Mouse (Mus musculus) liver, embryonic 11.5 days (tissue): ENCODE results near the gene Cntnap2. TPM values are rescaled to one million over a fixed set of nuclear protein-coding genes. Genes with fewer than 3 reads are reported as not detected.
A peak's percentile ranks its signal among the peaks of the same experiment; 100 is the strongest.

Source experiments
- ATAC-seq: fragments of 200-750 bp; cut with Nextera tagmentation; replicated peaks from 2 replicates; pipeline ENCODE4 v1.8.0; 2017; ENCODE audit warnings: moderate number of reproducible peaks, mild to moderate bottlenecking, moderate TSS enrichment, moderate library complexity; ENCODE audit not compliant: low FRiP score
- DNase-seq: peaks from one replicate; pipeline ENCODE4 v3.0.0-alpha.2; 2017; ENCODE audit warnings: low spot score
- H3K27ac ChIP-seq: fragments of 300-500 bp; sonication (generic); 2 replicates; pipeline ENCODE4 v1.5.1; 2014; ENCODE audit warnings: mild to moderate bottlenecking, low read depth, low read length, control low read depth
- H3K27me3 ChIP-seq: fragments of 300-500 bp; sonication (generic); replicated peaks from 2 replicates; pipeline ENCODE4 v1.6.1; 2014; ENCODE audit warnings: low read length, mixed read lengths; ENCODE audit not compliant: control insufficient read depth, insufficient read depth
- H3K36me3 ChIP-seq: fragments of 300-500 bp; sonication (generic); 2 replicates; pipeline ENCODE4 v1.6.1; 2014; ENCODE audit warnings: mild to moderate bottlenecking, low read length, moderate library complexity, mixed read lengths; ENCODE audit not compliant: control insufficient read depth, insufficient read depth
- H3K4me1 ChIP-seq: fragments of 300-500 bp; sonication (generic); replicated peaks from 2 replicates; pipeline ENCODE4 v1.6.1; 2014; ENCODE audit warnings: low read length, mixed read lengths; ENCODE audit not compliant: control insufficient read depth, insufficient read depth
- H3K4me2 ChIP-seq: fragments of 300-500 bp; sonication (generic); 2 replicates; pipeline ENCODE4 v1.6.1; 2014; ENCODE audit warnings: mild to moderate bottlenecking, control low read depth, moderate library complexity
- H3K4me3 ChIP-seq: fragments of 300-500 bp; sonication (generic); 2 replicates; pipeline ENCODE4 v1.5.1; 2014; ENCODE audit warnings: low read depth, low read length, control low read depth
- H3K9ac ChIP-seq: fragments of 300-500 bp; sonication (generic); 2 replicates; pipeline ENCODE4 v1.6.1; 2014; ENCODE audit warnings: low read depth, low read length, control low read depth
- H3K9me3 ChIP-seq: fragments of 300-500 bp; sonication (generic); 2 replicates; pipeline ENCODE4 v1.6.1; 2016; ENCODE audit warnings: low read length, inconsistent platforms, mixed read lengths; ENCODE audit not compliant: control insufficient read depth
- WGBS: fragments of 180-500 bp; shearing (Covaris S2); extraction: QIAGEN DNeasy Blood & Tissue Kit; methylation state at CpG from one replicate; pipeline ENCODE4 v1.1.7; 2014; 5-methylcytosine and 5-hydroxymethylcytosine counted together
- polyA plus RNA-seq: library from polyadenylated mRNA; unstranded; fragments of >200 nt; fragmentation: Nextera tagmentation; extraction: Ambion mirVana; gene quantifications from 2 replicates; pipeline ENCODE4 v1.2.1, GENCODE M21; 2014

The Cntnap2 gene
- polyA plus RNA-seq = 0.84 and 1.2 TPM in 2 replicates

- Histone ChIP-seq H3K27me3 (no peaks in the 10 kb centered on the region), H3K27ac (no peak within 1 kb of the TSS), H3K9me3 (no peaks in the 10 kb centered on the region), H3K4me2 (no peak within 1 kb of the TSS), H3K4me3 (no peak within 1 kb of the TSS), H3K36me3 (no peaks in the 10 kb centered on the region), H3K9ac (no peak within 1 kb of the TSS), H3K4me1 (no peaks in the 10 kb centered on the region)
- ATAC-seq (no peak), DNase-seq (peak; percentile 62)
- WGBS = 7% methylated on average over 8 of the region's 8 CpGs
Measured at GRCm38 (mm10) chr6:45059091-45059490, at the start of gene Cntnap2. Gene Cntnap2, plus strand, starts transcription at chr6:45059357.

- no peak overlapping the region for H3K4me2 ChIP-seq
- H3K4me1 ChIP-seq = no peaks in the 10 kb centered on the region
- H3K4me3 ChIP-seq = no peak overlapping the region
- no peak overlapping the region for H3K9ac ChIP-seq
- DNase-seq (no peak), ATAC-seq (no peak; the same call in 1 of the 2 replicates)
- H3K27me3 ChIP-seq = no peaks in the 10 kb centered on the region
- no peak overlapping the region for H3K27ac ChIP-seq
- H3K9me3 ChIP-seq = no peaks in the 10 kb centered on the region
- no peaks in the 10 kb centered on the region for H3K36me3 ChIP-seq
- WGBS = 26% methylated on average over 9 of the region's 9 CpGs
Measured at GRCm38 (mm10) chr6:45026011-45026682, 33.0 kb upstream of the Cntnap2 start.

GRCm38 (mm10) chr6:45039454-45039853, 19.7 kb upstream of the Cntnap2 start:
- H3K36me3 ChIP-seq = no peaks in the 10 kb centered on the region
- H3K4me3 ChIP-seq = no peak overlapping the region
- no peaks in the 10 kb centered on the region for H3K9me3 ChIP-seq
- H3K9ac ChIP-seq = no peak overlapping the region
- no peak overlapping the region for H3K4me2 ChIP-seq
- DNase-seq (no peak), ATAC-seq (no peak)
- H3K27ac ChIP-seq = no peak overlapping the region
- 56% methylated on average over 1 of the region's 1 CpGs for WGBS
- H3K27me3 ChIP-seq = no peaks in the 10 kb centered on the region
- H3K4me1 ChIP-seq = no peaks in the 10 kb centered on the region

- H3K27ac ChIP-seq = no peak overlapping the region
- no peak overlapping the region for H3K4me2 ChIP-seq
- ATAC-seq (no peak; the same call in 1 of the 2 replicates), DNase-seq (no peak)
- H3K4me3 ChIP-seq = no peak overlapping the region
- H3K9ac ChIP-seq = no peak overlapping the region
- WGBS = 13% methylated on average over 32 of the region's 37 CpGs
- H3K9me3 ChIP-seq = no peaks in the 10 kb centered on the region
- no peaks in the 10 kb centered on the region for H3K27me3 ChIP-seq
- H3K36me3 ChIP-seq = no peaks in the 10 kb centered on the region
- H3K4me1 ChIP-seq = no peaks in the 10 kb centered on the region
Measured at GRCm38 (mm10) chr6:45059556-45060471, 657 bp downstream of the Cntnap2 start.

- Histone ChIP-seq H3K27ac (no peak overlapping the region), H3K9ac (no peak overlapping the region), H3K4me1 (no peaks in the 10 kb centered on the region), H3K4me3 (no peak overlapping the region), H3K27me3 (no peaks in the 10 kb centered on the region), H3K36me3 (no peaks in the 10 kb centered on the region), H3K4me2 (no peak overlapping the region), H3K9me3 (no peaks in the 10 kb centered on the region)
- 65% methylated on average over 5 of the region's 5 CpGs for WGBS
- no peak for ATAC-seq
- DNase-seq = no peak
Measured at GRCm38 (mm10) chr6:45062214-45062997, 3.2 kb downstream of the Cntnap2 start.

- H3K4me2 ChIP-seq = no peak overlapping the region
- ATAC-seq (no peak), DNase-seq (no peak)
- no peaks in the 10 kb centered on the region for H3K4me1 ChIP-seq
- H3K36me3 ChIP-seq = no peaks in the 10 kb centered on the region
- H3K27me3 ChIP-seq = no peaks in the 10 kb centered on the region
- no peaks in the 10 kb centered on the region for H3K9me3 ChIP-seq
- no peak overlapping the region for H3K27ac ChIP-seq
- no peak overlapping the region for H3K9ac ChIP-seq
- WGBS = 64% methylated on average over 1 of the region's 1 CpGs
- H3K4me3 ChIP-seq = no peak overlapping the region
Measured at GRCm38 (mm10) chr6:45088304-45088703, 29.1 kb downstream of the Cntnap2 start.

GRCm38 (mm10) chr6:45113613-45114012, 54.5 kb downstream of the Cntnap2 start:
- no peak overlapping the region for H3K9ac ChIP-seq
- no peak overlapping the region for H3K4me3 ChIP-seq
- H3K36me3 ChIP-seq = no peaks in the 10 kb centered on the region
- H3K9me3 ChIP-seq = no peaks in the 10 kb centered on the region
- H3K27ac ChIP-seq = no peak overlapping the region
- H3K4me1 ChIP-seq = no peaks in the 10 kb centered on the region
- ATAC-seq (no peak), DNase-seq (no peak)
- no peak overlapping the region for H3K4me2 ChIP-seq
- H3K27me3 ChIP-seq = no peaks in the 10 kb centered on the region

- Histone ChIP-seq H3K4me1 (no peaks in the 10 kb centered on the region), H3K4me3 (no peak overlapping the region), H3K9ac (no peak overlapping the region), H3K36me3 (no peaks in the 10 kb centered on the region), H3K9me3 (no peaks in the 10 kb centered on the region), H3K27me3 (no peaks in the 10 kb centered on the region), H3K27ac (no peak overlapping the region), H3K4me2 (no peak overlapping the region)
- ATAC-seq (no peak), DNase-seq (no peak)
- WGBS = 79% methylated on average over 2 of the region's 2 CpGs
Measured at GRCm38 (mm10) chr6:45144882-45145281, 85.7 kb downstream of the Cntnap2 start.
